Mouse (Mus musculus) heart, embryonic 14.5 days (tissue): ENCODE data around the gene Tmem230. TPM values are rescaled to one million over a fixed set of nuclear protein-coding genes. Genes with fewer than 3 reads are reported as not detected.

Experiments
- ATAC-seq: fragments of 200-750 bp; cut with Nextera tagmentation; 2 replicates; pipeline ENCODE4 v1.8.0; 2017; ENCODE audit warnings: low read depth, moderate TSS enrichment; ENCODE audit not compliant: insufficient number of reproducible peaks, insufficient read depth, low FRiP score
- H3K27ac ChIP-seq, 2 experiments: fragments of 200-500 bp in 1 of 2; fragments of 300-500 bp in 1 of 2; sonication (generic) in 1 of 2; replicated peaks in 1 of 2; 2 replicates each; pipeline ENCODE4 v1.5.1; 2012 to 2014; ENCODE audit warnings: low read depth in 2 of 2, low read length in 2 of 2, control low read depth in 1 of 2, mild to moderate bottlenecking in 1 of 2, mixed read lengths in 1 of 2; ENCODE audit not compliant: control insufficient read depth in 1 of 2, insufficient read depth in 1 of 2
- H3K27me3 ChIP-seq: fragments of 300-500 bp; sonication (generic); 2 replicates; pipeline ENCODE4 v1.6.1; 2014; ENCODE audit warnings: mild to moderate bottlenecking, low read length, control low read depth; ENCODE audit not compliant: control insufficient read depth, insufficient read depth
- H3K36me3 ChIP-seq: fragments of 300-500 bp; sonication (generic); 2 replicates; pipeline ENCODE4 v1.6.1; 2014; ENCODE audit warnings: mild to moderate bottlenecking, control low read depth, low read length, mixed read lengths; ENCODE audit not compliant: control insufficient read depth, insufficient read depth
- H3K4me1 ChIP-seq, 2 experiments: fragments of 200-500 bp in 1 of 2; fragments of 300-500 bp in 1 of 2; sonication (generic) in 1 of 2; 2 replicates each; pipeline ENCODE4 v1.6.1; 2012 to 2014; ENCODE audit warnings: low read length in 2 of 2, control low read depth in 1 of 2, mixed read lengths in 1 of 2; ENCODE audit not compliant: control insufficient read depth in 2 of 2, insufficient read depth in 2 of 2
- H3K4me2 ChIP-seq: fragments of 300-500 bp; sonication (generic); 2 replicates; pipeline ENCODE4 v1.6.1; 2014; ENCODE audit warnings: mild to moderate bottlenecking, low read length
- H3K4me3 ChIP-seq, 2 experiments: fragments of 200-500 bp in 1 of 2; fragments of 300-500 bp in 1 of 2; sonication (generic) in 1 of 2; 2 replicates each; pipeline ENCODE4 v1.5.1; 2012 to 2014; ENCODE audit warnings: low read length in 2 of 2, mild to moderate bottlenecking in 2 of 2, control low read depth in 1 of 2, low read depth in 1 of 2, moderate library complexity in 1 of 2; ENCODE audit not compliant: control insufficient read depth in 1 of 2, insufficient read depth in 1 of 2
- H3K9ac ChIP-seq: fragments of 300-500 bp; sonication (generic); 2 replicates; pipeline ENCODE4 v1.6.1; 2014; ENCODE audit warnings: mild to moderate bottlenecking, low read length
- H3K9me3 ChIP-seq: fragments of 300-500 bp; sonication (generic); 2 replicates; pipeline ENCODE4 v1.6.1; 2016; ENCODE audit warnings: low read length, control low read depth; ENCODE audit not compliant: control insufficient read depth
- WGBS: fragments of 180-500 bp; shearing (Covaris S2); extraction: QIAGEN DNeasy Blood & Tissue Kit; methylation state at CpG from one replicate; pipeline ENCODE4 v1.1.7; 2014; 5-methylcytosine and 5-hydroxymethylcytosine counted together
- polyA plus RNA-seq: library from polyadenylated mRNA; unstranded; fragments of >200 nt; fragmentation: Nextera tagmentation; extraction: Ambion mirVana; gene quantifications from 2 replicates; pipeline ENCODE4 v1.2.1, GENCODE M21; 2014

Tmem230 gene
- polyA plus RNA-seq, 1 experiment from 2014 or later, result 46.7 TPM

- H3K9me3 ChIP-seq, result no peaks in the 10 kb centered on the region
- no peaks in the 10 kb centered on the region for H3K36me3 ChIP-seq
- H3K4me2 ChIP-seq, result no peak overlapping the region
- H3K27ac ChIP-seq, result no peak overlapping the region
- H3K4me1 ChIP-seq, result peaks cover 23 to 35% of the 10 kb centered on the region in 2 experiments
- no peak for ATAC-seq
- 84% methylated on average over 4 of the region's 4 CpGs for WGBS
- H3K27me3 ChIP-seq, result no peaks in the 10 kb centered on the region
- no peak overlapping the region for H3K4me3 ChIP-seq
- no peak overlapping the region for H3K9ac ChIP-seq
These were observed 32.4 kb upstream of the Tmem230 start for GRCm38 (mm10) chr2:132279978-132280377.

DNA sequence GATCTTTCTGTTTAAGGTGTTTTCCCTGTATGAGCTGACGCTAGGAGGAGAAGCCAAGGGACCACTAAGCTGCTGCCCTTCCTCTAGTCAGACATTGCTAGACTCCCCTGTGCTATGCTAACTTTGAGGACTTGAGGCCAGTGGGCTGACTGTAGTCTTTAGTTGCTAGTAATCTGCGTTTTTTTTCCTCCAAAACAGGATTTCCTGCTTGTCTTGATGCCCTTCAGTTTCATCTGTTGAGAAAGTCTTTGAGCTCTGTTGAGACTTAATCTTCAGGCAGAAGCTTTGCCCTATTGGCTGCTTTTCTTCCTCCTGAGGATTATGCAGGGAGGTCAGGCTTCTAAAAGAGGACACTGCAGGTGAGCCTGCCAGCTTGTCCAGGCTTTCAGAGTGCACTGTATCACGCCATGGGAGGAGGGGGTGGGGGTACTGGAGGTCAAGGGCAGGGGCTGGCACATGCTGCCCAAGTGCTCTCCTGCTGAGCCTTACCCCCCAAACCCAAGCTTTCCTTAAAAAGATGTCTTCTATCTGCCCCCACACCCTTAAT, 31.8 kb upstream of the Tmem230 start:
- Histone ChIP-seq H3K27me3 (no peaks in the 10 kb centered on the region), H3K27ac (no peak overlapping the region), H3K9ac (no peak overlapping the region), H3K9me3 (no peaks in the 10 kb centered on the region), H3K36me3 (no peaks in the 10 kb centered on the region), H3K4me2 (no peak overlapping the region), H3K4me3 (no peak overlapping the region), H3K4me1 (peaks cover 21 to 31% of the 10 kb centered on the region in 2 experiments)
- no peak for ATAC-seq
- 78% methylated on average over 3 of the region's 3 CpGs for WGBS

GRCm38 (mm10) chr2:132278273-132278853, 30.8 kb upstream of the Tmem230 start:
- H3K27me3 ChIP-seq, result no peaks in the 10 kb centered on the region
- H3K9me3 ChIP-seq, result no peaks in the 10 kb centered on the region
- H3K36me3 ChIP-seq, result no peaks in the 10 kb centered on the region
- H3K4me2 ChIP-seq, result no peak overlapping the region
- H3K4me3 ChIP-seq, result no peak overlapping the region
- no peak overlapping the region for H3K27ac ChIP-seq
- peaks cover 16 to 23% of the 10 kb centered on the region in 2 experiments for H3K4me1 ChIP-seq
- ATAC-seq, result no peak
- 64% methylated on average over 8 of the region's 8 CpGs for WGBS
- H3K9ac ChIP-seq, result no peak overlapping the region

- H3K9me3 ChIP-seq, result no peaks in the 10 kb centered on the region
- no peak for ATAC-seq
- H3K4me1 ChIP-seq, result peaks cover 3% of the 10 kb centered on the region in 2 experiments; a peak in 1 of 4 replicates
- H3K9ac ChIP-seq, result no peak overlapping the region
- WGBS, result 71% methylated on average over 4 of the region's 4 CpGs
- no peaks in the 10 kb centered on the region for H3K27me3 ChIP-seq
- H3K27ac ChIP-seq, result no peak overlapping the region
- no peak overlapping the region for H3K4me2 ChIP-seq
- H3K4me3 ChIP-seq, result no peak overlapping the region
- no peaks in the 10 kb centered on the region for H3K36me3 ChIP-seq
These were observed 28.6 kb upstream of the Tmem230 start for GRCm38 (mm10) chr2:132276249-132276648.

DNA sequence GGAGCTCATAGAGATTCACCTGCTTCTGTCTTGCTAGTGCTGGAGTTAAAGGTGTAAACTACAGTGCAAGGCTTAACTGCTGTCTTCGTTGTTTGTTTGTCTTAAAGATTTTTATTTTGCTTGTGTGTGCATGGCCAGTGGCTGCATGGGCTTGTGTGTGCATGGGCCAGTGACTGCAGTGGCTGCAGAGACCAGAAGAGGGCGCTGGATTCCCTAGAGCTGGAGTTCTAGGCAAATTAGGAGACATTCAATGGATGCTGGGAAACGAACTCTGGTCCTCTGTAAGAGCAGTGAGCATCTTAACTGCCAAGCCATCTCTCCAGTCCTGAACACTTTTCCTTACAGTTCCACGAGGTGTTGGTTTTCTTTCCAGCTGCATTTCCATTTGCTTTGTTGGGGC, 27.9 kb upstream of the Tmem230 start:
- no peak overlapping the region for H3K27ac ChIP-seq
- H3K4me3 ChIP-seq, result no peak overlapping the region
- no peak for ATAC-seq
- no peaks in the 10 kb centered on the region for H3K36me3 ChIP-seq
- 69% methylated on average over 4 of the region's 4 CpGs for WGBS
- no peak overlapping the region for H3K4me2 ChIP-seq
- H3K9me3 ChIP-seq, result no peaks in the 10 kb centered on the region
- H3K4me1 ChIP-seq, result peaks cover 5% of the 10 kb centered on the region in 2 experiments; a peak in 3 of 4 replicates
- no peaks in the 10 kb centered on the region for H3K27me3 ChIP-seq
- H3K9ac ChIP-seq, result no peak overlapping the region

GRCm38 (mm10) chr2:132272694-132273389, 25.2 kb upstream of the Tmem230 start:
- no peak overlapping the region for H3K27ac ChIP-seq
- no peak for ATAC-seq
- 66% methylated on average over 6 of the region's 6 CpGs for WGBS
- no peaks in the 10 kb centered on the region for H3K9me3 ChIP-seq
- no peaks in the 10 kb centered on the region for H3K27me3 ChIP-seq
- no peak overlapping the region for H3K4me2 ChIP-seq
- no peak overlapping the region for H3K4me3 ChIP-seq
- H3K36me3 ChIP-seq, result no peaks in the 10 kb centered on the region
- peaks cover 9 to 16% of the 10 kb centered on the region in 2 experiments for H3K4me1 ChIP-seq
- no peak overlapping the region for H3K9ac ChIP-seq

DNA sequence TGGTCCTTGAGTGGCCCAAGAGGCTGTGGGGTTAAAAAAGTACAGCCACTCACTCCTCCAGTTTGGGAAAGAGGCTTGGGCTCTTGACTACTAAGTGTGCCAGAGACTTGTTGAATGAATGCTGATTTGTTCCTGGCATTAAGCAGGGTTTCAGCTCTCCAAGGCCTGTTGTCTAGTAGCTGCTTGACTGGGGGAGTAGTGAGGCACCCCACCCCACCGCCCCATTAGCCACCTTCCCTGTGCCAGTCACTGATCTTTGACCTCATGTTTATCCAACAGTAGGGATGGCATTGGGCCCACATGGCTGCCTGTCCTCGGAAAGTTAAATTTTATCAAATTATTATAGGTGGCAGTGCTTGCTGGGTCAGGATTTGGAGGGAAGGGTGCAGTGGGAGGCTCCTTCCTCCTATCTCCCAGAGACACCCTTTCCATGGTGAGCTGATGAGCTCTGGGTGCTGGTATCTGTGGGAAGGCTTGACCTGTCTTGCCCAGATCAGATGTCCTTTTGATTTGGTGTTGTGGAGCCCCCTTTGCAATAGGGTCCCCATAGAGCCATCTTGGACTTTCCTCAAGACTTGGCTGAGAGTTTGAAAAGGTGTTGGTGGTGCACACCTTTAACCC, 22.8 kb upstream of the Tmem230 start:
- Histone ChIP-seq H3K9me3 (no peaks in the 10 kb centered on the region), H3K27me3 (no peaks in the 10 kb centered on the region), H3K4me1 (peaks cover 9 to 23% of the 10 kb centered on the region in 2 experiments), H3K9ac (no peak overlapping the region), H3K4me2 (0 out of 2 replicates have a peak overlapping the region, but pooled peaks have one; percentile 4), H3K36me3 (no peaks in the 10 kb centered on the region), H3K4me3 (no peak overlapping the region), H3K27ac (no peak overlapping the region; a peak in 1 of 4 replicates)
- WGBS, result 54% methylated on average over 2 of the region's 2 CpGs
- ATAC-seq, result no peak; the same call in 1 of the 2 replicates
